Mouse (Mus musculus) CH12.LX (cell line): ENCODE measurements at regions not wholly inside any gene's neighbourhood (a gene's known extent, or its start where the extent isn't known, plus 50 kb on each side); places are given as distances from the start of the nearest gene placed in this dataset.

ENCODE experiments used
- CTCF ChIP-seq, 2 experiments: IDR thresholded peaks in 1 of 2; conservative IDR thresholded peaks in 1 of 2; 2 replicates each; pipeline ENCODE4 v1.5.1; 2011 to 2012; ENCODE audit warnings: low read depth in 2 of 2, low read length in 2 of 2, improper control_type of control experiment in 1 of 2, inconsistent platforms in 1 of 2, mild to moderate bottlenecking in 1 of 2, moderate library complexity in 1 of 2
- EP300 ChIP-seq: IDR thresholded peaks from 2 replicates; pipeline ENCODE4 v1.6.1; 2011; ENCODE audit warnings: low read length, improper control_type of control experiment
- ETS1 ChIP-seq: conservative IDR thresholded peaks from 2 replicates; pipeline ENCODE4 v1.6.1; 2012; ENCODE audit warnings: low read depth, mild to moderate bottlenecking, inconsistent platforms, low read length, improper control_type of control experiment, moderate library complexity
- MAZ ChIP-seq: IDR thresholded peaks from 2 replicates; pipeline ENCODE4 v1.6.1; 2012; ENCODE audit warnings: low read depth, mild to moderate bottlenecking, inconsistent platforms, low read length, improper control_type of control experiment, moderate library complexity
- RAD21 ChIP-seq: IDR thresholded peaks from 2 replicates; pipeline ENCODE4 v1.6.1; 2011; ENCODE audit warnings: low read depth, mild to moderate bottlenecking, low read length, improper control_type of control experiment, moderate library complexity
- TBP ChIP-seq: conservative IDR thresholded peaks from 2 replicates; pipeline ENCODE4 v1.6.1; 2011; ENCODE audit warnings: low read depth, low read length, improper control_type of control experiment

GRCm38 (mm10) chr16:77502026-77502425 is 99.9 kb downstream of the Gm11146 start:
- TF ChIP-seq CTCF (conservative IDR thresholded peaks at IDR 0.05 in 1 of 2, IDR thresholded peaks at IDR 0.05 in 1 of 2; ENCODE audit: low read depth in 2 of 2, low read length in 2 of 2) (no peak), MAZ (no peak), ETS1 (no peak), EP300 (no peak), RAD21 (no peak), TBP (no peak)
